Mouse (Mus musculus) spleen, adult 2 months (tissue): Measurements from ENCODE around the gene Dclk1.

Experiments used
- CTCF ChIP-seq: fragments of 200-500 bp; IDR thresholded peaks from 2 replicates; pipeline ENCODE4 v1.5.1; 2011; ENCODE audit warnings: mild to moderate bottlenecking, inconsistent platforms; ENCODE audit not compliant: insufficient read depth, insufficient read length, insufficient replicate concordance; ENCODE audit errors: extremely low read depth
- POLR2A ChIP-seq: fragments of 200-500 bp; IDR thresholded peaks from 2 replicates; pipeline ENCODE4 v1.6.1; 2011; ENCODE audit warnings: low read depth, low read length, inconsistent platforms

DNA sequence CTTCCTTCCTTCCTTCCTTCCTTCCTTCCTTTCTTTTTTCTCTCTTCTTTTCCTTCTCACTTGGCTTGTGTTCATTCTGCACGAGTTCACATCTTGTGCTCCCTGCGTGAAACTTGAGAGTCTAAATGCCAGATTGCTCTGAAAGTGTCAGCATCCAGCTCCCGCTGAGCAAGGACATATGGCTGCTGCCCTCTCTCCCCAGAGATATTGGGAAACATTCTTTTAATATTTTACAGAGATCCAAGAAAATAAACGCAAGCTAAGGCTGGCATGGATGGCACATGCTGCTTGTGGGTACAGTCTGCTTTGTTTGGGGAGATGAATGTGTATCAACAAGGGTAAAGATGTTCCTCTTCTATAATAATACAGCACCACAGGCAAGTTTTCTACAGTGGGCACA is 241.2 kb downstream of the Dclk1 start:
- TF ChIP-seq POLR2A (no peak), CTCF (no peak)
